Mouse (Mus musculus) heart, embryonic 14.5 days (tissue): Measurements from ENCODE around the gene Wscd2. TPM values are rescaled to one million over a fixed set of nuclear protein-coding genes. Genes with fewer than 3 reads are reported as not detected.

Experiments used
- ATAC-seq: fragments of 200-750 bp; cut with Nextera tagmentation; 2 replicates; pipeline ENCODE4 v1.8.0; 2017; ENCODE audit warnings: low read depth, moderate TSS enrichment; ENCODE audit not compliant: insufficient number of reproducible peaks, insufficient read depth, low FRiP score
- H3K27ac ChIP-seq, 2 experiments: fragments of 200-500 bp in 1 of 2; fragments of 300-500 bp in 1 of 2; sonication (generic) in 1 of 2; replicated peaks in 1 of 2; 2 replicates each; pipeline ENCODE4 v1.5.1; 2012 to 2014; ENCODE audit warnings: low read depth in 2 of 2, low read length in 2 of 2, control low read depth in 1 of 2, mild to moderate bottlenecking in 1 of 2, mixed read lengths in 1 of 2; ENCODE audit not compliant: control insufficient read depth in 1 of 2, insufficient read depth in 1 of 2
- H3K27me3 ChIP-seq: fragments of 300-500 bp; sonication (generic); 2 replicates; pipeline ENCODE4 v1.6.1; 2014; ENCODE audit warnings: mild to moderate bottlenecking, low read length, control low read depth; ENCODE audit not compliant: control insufficient read depth, insufficient read depth
- H3K36me3 ChIP-seq: fragments of 300-500 bp; sonication (generic); 2 replicates; pipeline ENCODE4 v1.6.1; 2014; ENCODE audit warnings: mild to moderate bottlenecking, control low read depth, low read length, mixed read lengths; ENCODE audit not compliant: control insufficient read depth, insufficient read depth
- H3K4me1 ChIP-seq, 2 experiments: fragments of 200-500 bp in 1 of 2; fragments of 300-500 bp in 1 of 2; sonication (generic) in 1 of 2; 2 replicates each; pipeline ENCODE4 v1.6.1; 2012 to 2014; ENCODE audit warnings: low read length in 2 of 2, control low read depth in 1 of 2, mixed read lengths in 1 of 2; ENCODE audit not compliant: control insufficient read depth in 2 of 2, insufficient read depth in 2 of 2
- H3K4me2 ChIP-seq: fragments of 300-500 bp; sonication (generic); 2 replicates; pipeline ENCODE4 v1.6.1; 2014; ENCODE audit warnings: mild to moderate bottlenecking, low read length
- H3K4me3 ChIP-seq, 2 experiments: fragments of 200-500 bp in 1 of 2; fragments of 300-500 bp in 1 of 2; sonication (generic) in 1 of 2; 2 replicates each; pipeline ENCODE4 v1.5.1; 2012 to 2014; ENCODE audit warnings: low read length in 2 of 2, mild to moderate bottlenecking in 2 of 2, control low read depth in 1 of 2, low read depth in 1 of 2, moderate library complexity in 1 of 2; ENCODE audit not compliant: control insufficient read depth in 1 of 2, insufficient read depth in 1 of 2
- H3K9ac ChIP-seq: fragments of 300-500 bp; sonication (generic); 2 replicates; pipeline ENCODE4 v1.6.1; 2014; ENCODE audit warnings: mild to moderate bottlenecking, low read length
- H3K9me3 ChIP-seq: fragments of 300-500 bp; sonication (generic); 2 replicates; pipeline ENCODE4 v1.6.1; 2016; ENCODE audit warnings: low read length, control low read depth; ENCODE audit not compliant: control insufficient read depth
- WGBS: fragments of 180-500 bp; shearing (Covaris S2); extraction: QIAGEN DNeasy Blood & Tissue Kit; methylation state at CpG from one replicate; pipeline ENCODE4 v1.1.7; 2014; 5-methylcytosine and 5-hydroxymethylcytosine counted together
- polyA plus RNA-seq: library from polyadenylated mRNA; unstranded; fragments of >200 nt; fragmentation: Nextera tagmentation; extraction: Ambion mirVana; gene quantifications from 2 replicates; pipeline ENCODE4 v1.2.1, GENCODE M21; 2014

Gene Wscd2
- polyA plus RNA-seq, 1 experiment from 2014 or later = 2.8 TPM

DNA sequence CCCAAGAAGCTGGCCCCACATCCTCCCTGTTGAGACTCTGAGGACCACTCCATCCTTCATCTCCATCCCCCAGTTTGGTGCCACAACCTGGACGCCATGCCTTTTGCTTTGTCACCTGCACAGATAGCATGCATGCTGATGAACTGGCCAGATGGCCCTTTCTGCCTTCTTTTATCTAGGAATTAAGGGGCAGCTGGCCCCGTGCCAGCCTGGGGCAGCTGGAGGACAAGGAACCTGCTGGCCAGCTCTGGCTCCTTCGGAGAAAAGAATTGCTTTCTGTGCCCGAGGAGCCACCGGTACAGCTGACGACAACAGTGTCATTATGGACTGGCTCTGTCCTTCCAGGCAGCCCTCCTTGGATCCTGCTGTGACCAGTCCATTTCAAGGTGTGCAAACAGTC is 32.9 kb upstream of the Wscd2 start:
- H3K36me3 ChIP-seq = no peaks in the 10 kb centered on the region
- WGBS = 61% methylated on average over 6 of the region's 6 CpGs
- no peak overlapping the region for H3K4me3 ChIP-seq
- H3K9ac ChIP-seq = no peak overlapping the region
- peaks cover 28% of the 10 kb centered on the region for H3K27me3 ChIP-seq
- no peak for ATAC-seq
- no peaks in the 10 kb centered on the region for H3K9me3 ChIP-seq
- H3K27ac ChIP-seq = no peak overlapping the region
- H3K4me1 ChIP-seq = no peaks in the 10 kb centered on the region
- no peak overlapping the region for H3K4me2 ChIP-seq

DNA sequence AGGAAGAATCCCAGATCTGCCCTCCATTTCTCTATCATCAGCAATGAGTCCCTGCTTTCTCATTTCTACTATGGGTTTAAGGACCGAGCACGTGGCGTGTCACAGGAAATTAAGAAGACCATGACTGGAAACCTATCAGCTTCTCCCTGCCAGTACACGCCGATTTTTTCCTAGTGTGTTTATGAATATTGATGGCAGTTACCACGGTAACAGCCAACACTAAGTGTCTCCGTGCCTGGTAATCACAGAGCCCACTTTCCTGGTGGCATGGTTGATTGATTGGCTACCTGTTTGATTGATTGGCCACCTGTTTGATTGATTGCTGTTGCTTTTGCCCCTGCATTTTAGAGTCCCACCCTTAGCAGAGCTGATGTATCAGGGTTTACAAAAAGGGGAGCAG is 30.2 kb upstream of the Wscd2 start:
- Histone ChIP-seq H3K27ac (no peak overlapping the region), H3K4me1 (no peaks in the 10 kb centered on the region), H3K9me3 (no peaks in the 10 kb centered on the region), H3K36me3 (no peaks in the 10 kb centered on the region), H3K27me3 (peaks cover 39% of the 10 kb centered on the region), H3K9ac (no peak overlapping the region), H3K4me2 (no peak overlapping the region), H3K4me3 (no peak overlapping the region)
- WGBS = 74% methylated on average over 7 of the region's 7 CpGs
- no peak for ATAC-seq

DNA sequence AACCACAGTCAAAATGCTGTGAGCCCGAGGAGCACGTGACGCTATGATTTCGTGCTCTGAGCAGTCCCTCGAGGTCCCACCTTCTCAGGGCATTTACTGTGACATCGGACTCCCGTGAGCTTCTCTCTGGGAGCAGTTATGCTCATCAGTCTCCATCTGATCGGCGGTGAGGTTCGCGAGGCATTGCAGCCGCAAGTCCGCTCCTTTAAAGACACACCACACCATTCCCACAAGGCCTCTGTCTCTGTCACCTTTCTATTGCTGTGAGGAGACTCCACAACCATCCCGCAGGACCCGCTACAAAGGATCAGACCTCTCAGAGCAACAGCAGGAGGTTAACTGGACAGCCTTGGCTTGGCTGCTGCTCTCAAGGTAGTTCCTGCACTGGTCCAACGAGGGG is 28.6 kb upstream of the Wscd2 start:
- H3K27ac ChIP-seq = no peak overlapping the region
- peak overlapping the region; percentile 8; the same call in 1 of the 2 replicates for H3K4me2 ChIP-seq
- peaks cover 39% of the 10 kb centered on the region for H3K27me3 ChIP-seq
- H3K9me3 ChIP-seq = no peaks in the 10 kb centered on the region
- no peak overlapping the region for H3K9ac ChIP-seq
- no peak for ATAC-seq
- H3K4me3 ChIP-seq = no peak overlapping the region
- no peaks in the 10 kb centered on the region for H3K36me3 ChIP-seq
- WGBS = 16% methylated on average over 16 of the region's 16 CpGs
- H3K4me1 ChIP-seq = no peaks in the 10 kb centered on the region

DNA sequence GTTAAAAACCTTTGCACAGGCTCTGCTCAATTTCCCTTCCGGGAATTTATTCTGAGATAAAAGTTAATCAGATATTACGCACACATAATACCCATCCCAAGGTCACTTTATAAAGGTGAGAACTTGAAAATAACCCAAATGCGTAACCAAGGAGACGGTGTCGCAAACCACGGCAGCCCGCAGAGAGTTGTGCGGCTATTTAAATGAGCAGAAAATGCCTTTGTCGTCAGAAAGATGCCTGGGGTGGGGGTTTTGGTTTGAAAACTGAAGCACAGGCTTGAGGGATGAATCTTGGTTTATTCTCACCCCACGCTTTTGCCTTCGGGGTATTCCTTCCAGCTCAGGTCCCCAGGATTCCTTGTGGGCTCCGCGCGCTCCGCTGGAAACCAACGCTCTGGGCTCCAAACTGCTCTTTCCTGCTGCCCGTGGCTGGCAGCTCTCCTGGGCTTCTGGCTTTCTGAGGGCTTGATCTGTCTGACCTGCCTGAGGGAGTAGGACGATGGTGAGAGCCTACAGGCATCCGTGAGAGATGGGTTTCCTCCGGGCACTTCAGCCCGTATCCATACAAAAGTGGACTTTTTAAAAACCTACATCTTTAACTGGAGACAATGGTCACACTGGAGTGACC is 28.0 kb upstream of the Wscd2 start:
- Histone ChIP-seq H3K27ac (no peak overlapping the region), H3K4me3 (no peak overlapping the region), H3K9me3 (no peaks in the 10 kb centered on the region), H3K4me1 (no peaks in the 10 kb centered on the region), H3K4me2 (peak overlapping the region; percentile 8; the same call in 1 of the 2 replicates), H3K36me3 (no peaks in the 10 kb centered on the region), H3K27me3 (peaks cover 39% of the 10 kb centered on the region), H3K9ac (no peak overlapping the region)
- no peak for ATAC-seq
- WGBS = 35% methylated on average over 21 of the region's 21 CpGs

DNA sequence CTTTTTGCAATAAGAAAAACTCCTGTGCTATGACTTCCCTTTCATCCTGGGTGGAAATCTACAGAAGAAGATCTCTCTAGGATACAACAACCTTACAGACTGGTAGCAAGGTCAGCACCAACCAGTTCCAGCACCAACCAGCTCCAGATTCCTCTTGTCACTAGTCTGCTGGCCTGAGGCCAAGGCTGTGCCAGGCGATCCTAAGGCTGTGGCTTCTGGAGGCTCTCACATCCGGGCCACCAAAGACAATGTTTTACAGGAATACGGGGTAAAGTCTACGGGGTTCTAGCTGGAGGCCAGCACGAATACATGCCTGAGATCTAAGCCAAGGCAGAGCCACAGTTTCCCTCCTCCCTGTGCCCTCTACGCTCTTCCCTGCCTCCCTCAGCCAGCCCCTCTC is 25.4 kb upstream of the Wscd2 start:
- WGBS = 70% methylated on average over 6 of the region's 6 CpGs
- H3K9ac ChIP-seq = no peak overlapping the region
- H3K4me2 ChIP-seq = no peak overlapping the region
- peaks cover 36% of the 10 kb centered on the region for H3K27me3 ChIP-seq
- H3K4me1 ChIP-seq = no peaks in the 10 kb centered on the region
- no peak overlapping the region for H3K4me3 ChIP-seq
- no peak overlapping the region for H3K27ac ChIP-seq
- H3K36me3 ChIP-seq = no peaks in the 10 kb centered on the region
- H3K9me3 ChIP-seq = no peaks in the 10 kb centered on the region
- ATAC-seq = no peak

GRCm38 (mm10) chr5:113466536-113466935 is 23.6 kb upstream of the Wscd2 start:
- 62% methylated on average over 6 of the region's 6 CpGs for WGBS
- Histone ChIP-seq H3K9me3 (no peaks in the 10 kb centered on the region), H3K27me3 (peaks cover 18% of the 10 kb centered on the region), H3K4me2 (no peak overlapping the region), H3K4me3 (no peak overlapping the region), H3K9ac (no peak overlapping the region), H3K36me3 (no peaks in the 10 kb centered on the region), H3K27ac (no peak overlapping the region), H3K4me1 (no peaks in the 10 kb centered on the region)
- ATAC-seq = no peak

DNA sequence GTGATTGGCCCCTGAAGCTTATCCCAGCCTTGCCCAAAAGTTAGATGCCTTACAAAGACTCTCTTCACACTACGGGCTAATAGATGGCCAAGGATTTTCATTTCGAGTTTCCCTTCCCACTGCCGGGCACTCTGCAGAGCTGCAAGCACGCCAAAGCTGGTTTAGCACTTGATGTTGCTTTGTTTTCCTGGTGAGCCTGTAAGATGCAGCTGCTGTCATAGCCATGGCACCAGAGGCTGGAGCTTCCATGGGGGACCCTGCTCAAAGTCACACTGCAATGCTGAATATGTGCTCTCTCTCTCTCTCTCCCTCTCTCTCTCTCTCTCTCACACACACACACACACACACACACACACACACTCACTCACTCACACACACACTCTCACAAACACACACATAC is 23.1 kb upstream of the Wscd2 start:
- H3K9me3 ChIP-seq = no peaks in the 10 kb centered on the region
- WGBS = 37% methylated on average over 4 of the region's 4 CpGs

DNA sequence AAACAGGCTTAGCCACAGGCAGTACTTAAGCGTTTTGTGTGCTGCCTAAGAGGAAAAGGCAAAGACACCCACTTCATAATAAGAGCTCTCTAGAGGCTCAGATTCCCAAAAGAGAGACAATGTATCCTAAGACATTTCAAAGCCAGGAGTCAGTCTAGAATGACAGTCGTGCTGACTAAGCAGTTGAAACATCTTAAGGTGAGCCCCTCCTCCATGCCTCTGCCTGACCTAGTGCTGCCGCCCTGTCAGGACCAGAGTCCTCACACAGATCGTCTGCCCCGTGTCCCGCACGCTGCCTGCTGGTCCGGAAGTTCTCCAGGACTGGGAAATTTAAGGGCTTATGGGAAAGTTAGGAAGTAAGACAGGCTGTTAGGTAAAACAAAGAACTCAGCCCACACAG is 22.4 kb upstream of the Wscd2 start:
- Histone ChIP-seq H3K4me1 (no peaks in the 10 kb centered on the region), H3K27me3 (peaks cover 6% of the 10 kb centered on the region), H3K36me3 (no peaks in the 10 kb centered on the region), H3K27ac (no peak overlapping the region), H3K4me2 (0 out of 2 replicates have a peak overlapping the region, but pooled peaks have one; percentile 11), H3K9me3 (no peaks in the 10 kb centered on the region), H3K9ac (no peak overlapping the region), H3K4me3 (no peak overlapping the region)
- WGBS = 1% methylated on average over 8 of the region's 8 CpGs
- no peak for ATAC-seq

More for the DNA sequence above, 23.1 kb upstream of the Wscd2 start:
- Histone ChIP-seq H3K4me3 (no peak overlapping the region), H3K27me3 (peaks cover 13% of the 10 kb centered on the region), H3K36me3 (no peaks in the 10 kb centered on the region), H3K27ac (no peak overlapping the region), H3K9ac (no peak overlapping the region), H3K4me1 (no peaks in the 10 kb centered on the region), H3K4me2 (no peak overlapping the region)
- ATAC-seq = no peak
